Mouse (Mus musculus): Measurements from ENCODE around the gene Gm4779. TPM values are rescaled to one million over a fixed set of nuclear protein-coding genes. Genes with fewer than 3 reads are reported as not detected.
A peak's percentile ranks its signal among the peaks of the same experiment; 100 is the strongest.

The Gm4779 gene
- total and polyA plus RNA-seq, 3 experiments = not detected

DNA sequence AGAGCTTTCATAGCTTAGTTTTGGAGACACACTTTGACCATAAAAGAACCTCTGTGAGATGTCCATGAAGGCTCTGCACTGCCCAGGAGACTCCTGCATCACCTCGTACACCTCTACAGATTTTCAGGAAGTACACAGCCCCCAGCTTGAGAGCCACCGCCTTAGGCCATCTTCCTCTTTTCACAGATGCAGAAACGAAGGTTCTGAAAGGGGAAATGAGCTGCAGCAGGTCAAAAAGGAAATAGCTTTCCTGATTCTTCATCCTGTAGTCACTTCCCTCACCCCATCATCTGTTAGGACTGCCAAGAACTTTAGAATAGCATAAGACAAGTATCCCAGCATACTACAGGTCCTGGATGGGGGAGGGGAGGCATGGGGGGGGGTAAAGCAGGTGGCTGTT, 23.9 kb downstream of the Gm4779 start:
- Histone ChIP-seq H3K4me2 (ENCODE audit: insufficient read depth, low read depth, poor library complexity, severe bottlenecking) (peak overlapping the region; percentile 22; the same call in 1 of the 2 replicates), H3K4me3 (replicated peaks in 1 of 3; ENCODE audit: low read depth in 2 of 3, low read length in 2 of 3, poor library complexity in 1 of 3) (no peak overlapping the region), H3K9ac (ENCODE audit: insufficient read depth, low read depth) (no peak overlapping the region), H3K9me3 (replicated peaks; ENCODE audit: low read length) (no peaks in the 10 kb centered on the region), H3K27me3 (replicated peaks) (no peaks in the 10 kb centered on the region), H3K79me2 (replicated peaks; ENCODE audit: control insufficient read depth, extremely low read depth, insufficient read depth, poor library complexity, severe bottlenecking) (no peaks in the 10 kb centered on the region), H3K4me1 (ENCODE audit: control insufficient read depth in 1 of 2, insufficient read depth in 2 of 2) (peaks cover 3 to 36% of the 10 kb centered on the region in 2 experiments; a peak in 3 of 4 replicates), H3K36me3 (replicated peaks in 1 of 2; ENCODE audit: control insufficient read depth in 1 of 2, insufficient read depth in 1 of 2, low read length in 1 of 2) (no peaks in the 10 kb centered on the region), H3K27ac (ENCODE audit: insufficient read depth, low read depth) (no peak overlapping the region)
- in situ Hi-C loops (cut with MboI; ENCODE audit: low pct_ligation_motif_present, low pct_unique_long_range_greater_than_20kb, low sequenced_read_pairs) (no loop called here), dilution Hi-C loops (cut with MboI; ENCODE audit: extremely low pct_ligation_motif_present, extremely low pct_unique_long_range_greater_than_20kb, low sequenced_read_pairs) (no loop called here)
- DNase-seq (ENCODE audit: extremely low read depth) = peak; percentile 41
- no peak for TF ChIP-seq SIN3A (IDR thresholded peaks at IDR 0.05; ENCODE audit: low read length)
- peak; percentile 64 for TF ChIP-seq EP300 (IDR thresholded peaks at IDR 0.05; ENCODE audit: low read length)

DNA sequence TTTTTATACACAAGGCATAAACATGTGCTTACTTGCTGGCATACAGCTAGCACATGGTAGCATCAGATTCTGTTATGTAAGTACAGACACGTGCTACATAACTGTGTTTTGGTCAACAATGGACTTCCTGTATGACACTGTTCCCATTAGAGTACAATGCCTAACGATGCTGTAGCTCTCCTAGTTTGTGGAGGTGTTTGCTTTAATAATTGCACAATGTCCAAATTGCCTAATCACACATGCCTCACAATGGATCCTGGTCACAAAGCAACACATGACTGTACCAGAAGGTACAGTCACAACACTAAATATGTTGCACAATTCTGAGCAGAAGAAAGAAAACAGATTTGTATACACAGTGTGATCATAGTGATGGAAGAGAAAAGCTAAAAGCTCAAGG, 24.7 kb downstream of the Gm4779 start:
- TF ChIP-seq MAFK (IDR thresholded peaks at IDR 0.05; ENCODE audit: insufficient replicate concordance, low read length) = no peak
- TF ChIP-seq JUND (conservative IDR thresholded peaks at IDR 0.05; ENCODE audit: low read depth, low read length) = no peak
- no peak for TF ChIP-seq GABPA (IDR thresholded peaks at IDR 0.05; ENCODE audit: insufficient replicate concordance, low read depth, low read length)
- no peak for TF ChIP-seq KAT2A (IDR thresholded peaks at IDR 0.05; ENCODE audit: insufficient replicate concordance, low read length)
- Histone ChIP-seq H3K4me1 (ENCODE audit: control insufficient read depth in 1 of 2, insufficient read depth in 2 of 2) (peaks cover 3 to 42% of the 10 kb centered on the region in 2 experiments; a peak in 3 of 4 replicates), H3K4me2 (ENCODE audit: insufficient read depth, low read depth, poor library complexity, severe bottlenecking) (no peak overlapping the region), H3K79me2 (replicated peaks; ENCODE audit: control insufficient read depth, extremely low read depth, insufficient read depth, poor library complexity, severe bottlenecking) (no peaks in the 10 kb centered on the region), H3K27me3 (replicated peaks) (no peaks in the 10 kb centered on the region), H3K27ac (ENCODE audit: insufficient read depth, low read depth) (no peak overlapping the region), H3K9ac (ENCODE audit: insufficient read depth, low read depth) (no peak overlapping the region), H3K9me3 (replicated peaks; ENCODE audit: low read length) (no peaks in the 10 kb centered on the region), H3K36me3 (replicated peaks in 1 of 2; ENCODE audit: control insufficient read depth in 1 of 2, insufficient read depth in 1 of 2, low read length in 1 of 2) (no peaks in the 10 kb centered on the region), H3K4me3 (replicated peaks in 1 of 3; ENCODE audit: low read depth in 2 of 3, low read length in 2 of 3, poor library complexity in 1 of 3) (no peak overlapping the region)
- dilution Hi-C loops (cut with MboI; ENCODE audit: extremely low pct_ligation_motif_present, extremely low pct_unique_long_range_greater_than_20kb, low sequenced_read_pairs) = no loop called here
- no peak for DNase-seq (ENCODE audit: extremely low read depth)
- in situ Hi-C loops (cut with MboI; ENCODE audit: low pct_ligation_motif_present, low pct_unique_long_range_greater_than_20kb, low sequenced_read_pairs) = no loop called here

GRCm38 (mm10) chrX:101767280-101767679, 26.9 kb downstream of the Gm4779 start:
- dilution Hi-C loops (cut with MboI; ENCODE audit: extremely low pct_ligation_motif_present, extremely low pct_unique_long_range_greater_than_20kb, low sequenced_read_pairs) = no loop called here

More at GRCm38 (mm10) chrX:101767280-101767679, 26.9 kb downstream of the Gm4779 start:
- Histone ChIP-seq H3K9me3 (replicated peaks; ENCODE audit: low read length) (no peaks in the 10 kb centered on the region), H3K27me3 (replicated peaks) (no peaks in the 10 kb centered on the region), H3K9ac (ENCODE audit: insufficient read depth, low read depth) (no peak overlapping the region), H3K4me3 (replicated peaks in 1 of 3; ENCODE audit: low read depth in 2 of 3, low read length in 2 of 3, poor library complexity in 1 of 3) (no peak overlapping the region), H3K36me3 (replicated peaks in 1 of 2; ENCODE audit: control insufficient read depth in 1 of 2, insufficient read depth in 1 of 2, low read length in 1 of 2) (no peaks in the 10 kb centered on the region), H3K79me2 (replicated peaks; ENCODE audit: control insufficient read depth, extremely low read depth, insufficient read depth, poor library complexity, severe bottlenecking) (no peaks in the 10 kb centered on the region), H3K4me1 (ENCODE audit: control insufficient read depth in 1 of 2, insufficient read depth in 2 of 2) (peaks cover 3 to 40% of the 10 kb centered on the region in 2 experiments; a peak in 3 of 4 replicates), H3K27ac (ENCODE audit: insufficient read depth, low read depth) (no peak overlapping the region), H3K4me2 (ENCODE audit: insufficient read depth, low read depth, poor library complexity, severe bottlenecking) (no peak overlapping the region)
- in situ Hi-C loops (cut with MboI; ENCODE audit: low pct_ligation_motif_present, low pct_unique_long_range_greater_than_20kb, low sequenced_read_pairs) = no loop called here
- DNase-seq (ENCODE audit: extremely low read depth) = no peak
- TF ChIP-seq TBP (conservative IDR thresholded peaks at IDR 0.05; ENCODE audit: low read depth, low read length) = no peak
- no peak for TF ChIP-seq USF2 (conservative IDR thresholded peaks at IDR 0.05; ENCODE audit: low read depth, low read length)
- TF ChIP-seq NRF1 (IDR thresholded peaks at IDR 0.05; ENCODE audit: low read depth, low read length) = no peak
- TF ChIP-seq EP300 (IDR thresholded peaks at IDR 0.05; ENCODE audit: low read length) = no peak
- no peak for TF ChIP-seq SMC3 (IDR thresholded peaks at IDR 0.05; ENCODE audit: low read depth, low read length)
- TF ChIP-seq USF1 (IDR thresholded peaks at IDR 0.05; ENCODE audit: low read depth, low read length) = no peak
- TF ChIP-seq NELFE (IDR thresholded peaks at IDR 0.05; ENCODE audit: low read depth, low read length) = no peak
- no peak for TF ChIP-seq TCF12 (IDR thresholded peaks at IDR 0.05; ENCODE audit: low read depth, low read length)
- TF ChIP-seq RAD21 (IDR thresholded peaks at IDR 0.05; ENCODE audit: low read depth, low read length) = no peak
- no peak for TF ChIP-seq ETS1 (conservative IDR thresholded peaks at IDR 0.05; ENCODE audit: low read depth, low read length)
- no peak for TF ChIP-seq POLR2AphosphoS2 (IDR thresholded peaks at IDR 0.05; ENCODE audit: low read depth, low read length)
- no peak for TF ChIP-seq E2F4 (IDR thresholded peaks at IDR 0.05; ENCODE audit: insufficient replicate concordance, low read depth, low read length)
- TF ChIP-seq ZKSCAN1 (IDR thresholded peaks at IDR 0.05; ENCODE audit: borderline replicate concordance, low read depth, low read length) = no peak
- TF ChIP-seq CHD2 (IDR thresholded peaks at IDR 0.05; ENCODE audit: low read length) = no peak

Data from CH12.LX (cell line).